Mouse (Mus musculus): ENCODE measurements around the gene Eef1akmt2.

The Eef1akmt2 gene

GRCm38 (mm10) chr7:132810368-132810767 is 42.1 kb downstream of the Eef1akmt2 start:
- peak; percentile 54 to 69 for DNase-seq

DNA sequence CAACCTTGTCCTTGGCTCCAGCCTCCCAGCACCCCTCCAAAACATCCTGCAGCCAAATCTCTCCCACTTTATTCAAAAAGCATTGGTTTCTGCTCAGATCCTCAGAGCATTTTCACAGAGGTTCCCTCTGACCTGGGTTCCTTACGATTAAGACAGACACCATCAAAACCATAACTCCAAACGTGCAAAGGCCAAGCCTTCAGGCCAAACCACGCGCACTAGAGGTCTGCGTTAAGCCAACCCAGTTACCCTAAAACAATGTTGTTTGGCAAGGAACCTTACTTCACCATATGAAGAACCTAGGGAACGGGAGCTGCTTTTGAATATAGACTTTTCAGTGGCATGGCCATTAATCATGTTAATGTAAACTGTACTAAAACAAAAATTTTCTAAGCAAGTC is 42.8 kb downstream of the Eef1akmt2 start:
- no peak for DNase-seq

DNA sequence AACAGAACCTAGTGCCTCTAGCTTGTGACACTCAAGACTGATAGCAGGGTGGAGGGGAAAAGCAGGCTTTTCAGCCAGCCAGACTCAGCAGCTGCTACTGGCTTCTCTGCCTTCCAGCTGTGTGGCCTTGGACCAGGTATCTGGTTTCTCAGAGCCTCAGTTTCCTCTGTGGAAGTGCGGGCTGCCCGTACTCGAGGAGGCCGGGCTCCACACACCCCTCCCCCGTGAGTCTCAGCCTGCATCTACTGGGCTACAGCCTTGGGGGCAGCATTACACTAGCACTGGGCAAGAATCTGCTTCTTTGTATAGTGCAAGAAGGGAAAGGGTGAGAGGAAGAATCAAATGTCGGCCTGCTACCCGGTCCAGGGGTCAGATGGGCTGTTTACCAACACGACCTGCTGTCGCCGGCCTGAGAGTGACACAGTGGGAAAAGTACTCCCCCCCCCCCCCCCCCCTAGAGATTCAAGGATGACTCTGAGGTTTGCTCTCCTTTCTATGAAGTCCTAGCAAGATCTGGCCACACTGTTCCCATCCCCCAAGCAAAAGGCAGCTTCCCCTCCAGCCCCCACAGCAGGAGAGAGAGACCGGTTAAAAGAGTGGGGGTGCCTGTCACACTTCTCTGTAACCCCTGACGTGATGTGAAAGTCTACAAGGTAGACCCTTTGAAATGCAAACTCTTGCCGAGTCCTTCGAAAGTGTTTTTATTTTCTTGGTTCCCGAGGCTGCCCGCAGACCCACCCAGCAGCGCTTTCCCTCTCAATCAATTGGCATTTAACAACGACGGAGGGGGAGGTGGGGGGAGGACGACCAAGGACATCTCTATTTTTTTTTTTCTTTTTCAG is 43.4 kb downstream of the Eef1akmt2 start:
- peak in 1 of 2 experiments; percentile 62 for DNase-seq

DNA sequence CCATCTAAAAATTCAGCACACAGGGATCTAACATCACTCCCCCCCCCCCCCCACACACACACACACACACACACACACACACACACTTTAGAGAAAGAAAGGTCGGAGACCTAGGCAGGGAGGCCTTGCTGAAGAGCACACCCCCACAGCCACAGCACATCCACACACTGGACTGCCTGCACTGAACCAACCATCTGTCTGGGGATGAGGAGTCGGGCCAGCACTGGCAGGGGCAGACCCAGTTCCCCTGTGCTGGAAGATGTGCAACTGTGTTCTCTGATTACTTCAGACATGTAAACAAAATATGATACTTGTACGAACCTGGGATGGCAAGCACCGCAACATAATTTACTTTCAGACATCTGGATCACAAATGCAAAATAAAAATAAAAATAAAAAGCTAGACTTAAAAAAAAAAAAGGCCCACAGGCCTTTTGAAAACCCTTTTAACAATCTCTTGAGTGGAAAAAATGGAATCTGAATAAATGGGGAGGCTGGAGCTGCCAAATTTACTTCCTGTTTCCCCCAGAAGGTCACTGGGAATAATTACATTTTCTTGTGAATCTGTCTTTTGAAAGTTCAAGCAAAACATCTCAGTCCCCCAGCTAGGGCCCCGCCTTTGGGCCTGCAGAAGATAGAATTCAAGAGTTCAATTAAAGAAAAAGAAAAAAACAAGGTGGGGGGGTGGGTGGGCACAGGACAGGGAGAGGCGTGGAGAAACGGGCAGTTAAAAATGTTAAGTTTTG is 44.2 kb downstream of the Eef1akmt2 start:
- DNase-seq, result no peak

- DNase-seq, result peak in 1 of 2 experiments; percentile 59
Observed at GRCm38 (mm10) chr7:132806926-132807857, 45.3 kb downstream of the Eef1akmt2 start.

DNA sequence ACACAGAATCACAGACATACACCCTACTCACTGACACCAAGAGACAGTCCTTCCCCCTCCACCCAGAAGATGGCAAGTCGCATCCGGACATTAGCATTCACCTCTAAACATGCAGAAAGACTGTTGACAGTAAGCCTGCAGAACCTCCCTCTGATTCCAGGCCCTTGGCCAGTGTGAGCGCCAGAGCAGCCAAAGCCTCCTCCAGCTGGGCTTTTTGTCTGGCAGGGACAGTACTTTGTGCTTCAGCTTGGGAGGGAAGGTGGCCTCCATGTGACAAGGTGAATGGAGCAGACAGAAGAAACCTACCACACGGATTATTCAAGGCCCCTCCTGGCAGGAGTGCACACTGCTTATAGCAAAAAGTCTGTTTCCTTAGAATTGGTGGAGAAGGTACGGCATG is 46.2 kb downstream of the Eef1akmt2 start:
- DNase-seq, result no peak

DNA sequence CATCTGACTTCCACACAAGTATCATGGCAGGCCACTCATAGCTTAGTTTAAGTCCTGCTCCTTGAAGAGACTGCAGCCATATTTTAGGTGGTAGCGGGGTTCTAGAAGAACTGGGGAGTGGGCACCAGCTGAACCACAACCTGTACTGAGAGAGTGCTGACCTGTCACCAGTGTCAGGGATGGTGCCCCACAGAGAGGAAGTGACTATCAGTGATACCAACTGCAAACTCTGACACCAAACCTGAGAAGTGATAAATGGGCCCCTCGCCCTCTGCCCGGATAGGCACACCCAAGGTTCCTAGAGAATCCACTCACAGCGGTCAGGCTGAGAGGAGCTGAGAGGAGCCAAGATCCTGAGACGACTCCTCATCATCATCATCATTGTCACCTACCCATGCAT is 47.5 kb downstream of the Eef1akmt2 start:
- no peak for DNase-seq

- DNase-seq, result no peak
Observed at GRCm38 (mm10) chr7:132804461-132804860, 48.0 kb downstream of the Eef1akmt2 start.

GRCm38 (mm10) chr7:132803962-132804361 is 48.5 kb downstream of the Eef1akmt2 start:
- DNase-seq, result peak in 1 of 2 experiments; percentile 57

DNA sequence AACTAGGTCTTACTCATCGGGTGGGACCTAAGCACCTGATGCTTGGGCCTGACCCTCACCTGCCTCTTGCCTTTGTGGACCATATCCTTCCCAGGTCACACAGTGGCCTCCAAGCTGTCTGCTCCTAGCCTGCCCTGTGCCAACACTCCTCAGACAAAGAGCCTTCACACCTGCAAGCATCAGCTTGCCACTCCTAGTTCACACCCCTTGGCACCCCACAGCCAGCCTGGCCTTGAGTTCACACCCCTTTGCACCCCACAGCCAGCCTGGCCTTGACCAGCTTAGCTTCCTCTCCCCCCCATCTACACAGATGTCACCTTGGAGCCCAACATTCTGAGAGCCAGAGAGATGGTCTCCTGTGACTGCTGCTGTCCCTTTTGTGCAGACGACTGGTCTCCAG is 49.1 kb downstream of the Eef1akmt2 start:
- no peak for DNase-seq

DNA sequence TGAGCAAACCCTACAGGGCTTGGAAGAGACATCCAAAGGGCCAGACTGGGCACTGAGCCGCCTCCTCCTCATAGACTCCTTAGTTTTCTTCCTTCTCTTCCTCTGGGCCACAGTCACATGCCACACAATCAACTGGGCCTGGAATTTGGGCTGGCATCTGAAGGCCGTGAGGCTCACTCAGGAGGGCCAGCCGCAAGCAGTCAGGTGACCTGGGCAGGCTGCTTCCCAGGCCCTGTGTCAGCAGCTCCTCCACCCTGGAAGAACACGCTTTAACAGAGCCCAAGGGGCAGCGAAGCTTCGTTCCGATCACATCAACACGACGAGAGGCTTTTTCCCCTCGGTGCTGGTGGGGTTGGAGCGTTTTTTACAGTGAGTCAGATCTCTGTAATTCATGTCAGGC is 49.8 kb downstream of the Eef1akmt2 start:
- no peak for DNase-seq

DNA sequence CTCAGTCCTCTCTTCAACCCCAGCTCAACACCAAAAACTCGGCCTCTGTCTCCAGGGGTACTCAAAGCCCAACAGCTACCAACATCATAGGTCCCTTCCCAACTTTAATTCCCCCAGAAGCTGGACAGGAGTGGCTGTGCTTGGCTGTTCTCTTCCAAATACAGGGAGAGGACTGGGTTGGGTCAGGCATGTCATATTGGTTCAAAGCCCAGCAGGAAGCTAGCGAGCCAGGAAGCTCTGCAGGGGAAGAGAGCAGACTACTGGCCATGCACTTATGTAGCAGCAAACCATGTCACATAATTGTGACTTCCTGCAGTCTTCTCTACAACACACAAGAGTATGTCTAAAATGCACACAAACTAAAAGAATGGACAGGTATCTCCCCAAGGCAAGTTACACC is 50.4 kb downstream of the Eef1akmt2 start:
- no peak for DNase-seq

DNA sequence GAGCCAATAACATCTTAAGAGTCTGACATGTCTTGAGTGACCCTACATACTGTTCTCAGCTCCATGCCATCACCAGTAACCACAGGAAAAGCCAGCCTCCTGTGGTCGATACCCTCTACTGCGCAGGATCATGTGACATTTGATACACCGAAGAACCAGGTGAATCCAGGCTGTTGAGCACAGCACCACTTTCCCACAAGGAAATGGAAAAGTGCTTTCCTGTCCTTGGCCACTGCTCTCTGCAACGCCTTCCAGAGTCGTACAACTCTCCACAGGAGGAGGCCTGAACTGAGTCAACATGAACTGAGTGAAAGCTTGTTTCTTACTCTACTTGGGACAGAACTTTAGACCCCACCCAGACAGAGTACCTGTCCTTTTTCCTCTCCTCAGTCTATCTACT is 51.0 kb downstream of the Eef1akmt2 start:
- DNase-seq, result no peak

GRCm38 (mm10) chr7:132800868-132801267 is 51.6 kb downstream of the Eef1akmt2 start:
- DNase-seq, result peak in 1 of 2 experiments; percentile 54

DNA sequence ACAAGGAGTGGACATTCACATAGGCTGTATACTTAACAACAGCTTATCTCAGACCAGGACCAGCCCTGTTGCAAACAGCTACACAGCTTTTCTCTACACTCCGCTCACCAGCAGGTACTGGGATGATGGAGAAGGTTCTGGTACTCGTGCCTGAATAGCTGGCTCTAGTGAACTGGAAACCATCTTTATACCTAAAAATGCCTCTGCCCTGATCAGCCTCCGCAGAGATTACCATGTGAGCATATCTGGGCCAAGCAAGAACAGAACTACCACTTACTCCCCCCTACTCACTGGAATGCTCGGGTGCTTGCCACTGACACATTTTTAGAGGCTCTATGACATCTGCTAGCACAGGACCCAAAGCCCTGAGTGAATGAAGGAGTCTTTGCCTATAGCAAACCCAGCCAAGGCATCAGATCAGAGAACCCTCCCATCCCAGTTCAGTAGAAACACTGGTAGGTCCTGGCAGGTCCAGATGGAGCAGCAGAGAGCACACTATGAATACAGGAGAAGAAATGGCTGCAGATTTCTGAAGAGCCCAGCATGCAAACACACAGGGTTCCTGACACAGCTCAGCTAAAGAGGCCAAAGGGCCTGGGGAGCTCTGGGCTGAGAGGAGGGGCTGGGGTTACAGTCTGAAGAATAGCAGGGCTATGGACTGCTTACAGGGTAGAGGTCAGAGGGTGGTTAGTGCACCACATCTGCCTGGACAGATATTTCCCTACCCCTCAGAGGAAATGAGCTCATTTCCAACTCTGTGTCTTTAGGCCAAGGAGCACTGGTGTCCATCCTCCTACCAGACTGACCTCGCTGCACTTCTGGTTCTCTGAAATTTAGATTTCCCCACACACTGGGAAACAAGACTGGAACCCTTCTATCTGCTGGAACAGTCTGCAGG is 53.1 kb downstream of the Eef1akmt2 start:
- no peak for DNase-seq

GRCm38 (mm10) chr7:132795141-132795540 is 57.3 kb downstream of the Eef1akmt2 start:
- DNase-seq, result no peak

- DNase-seq, result peak in 1 of 2 experiments; percentile 66
Observed at GRCm38 (mm10) chr7:132793467-132793866, 59.0 kb downstream of the Eef1akmt2 start.

DNA sequence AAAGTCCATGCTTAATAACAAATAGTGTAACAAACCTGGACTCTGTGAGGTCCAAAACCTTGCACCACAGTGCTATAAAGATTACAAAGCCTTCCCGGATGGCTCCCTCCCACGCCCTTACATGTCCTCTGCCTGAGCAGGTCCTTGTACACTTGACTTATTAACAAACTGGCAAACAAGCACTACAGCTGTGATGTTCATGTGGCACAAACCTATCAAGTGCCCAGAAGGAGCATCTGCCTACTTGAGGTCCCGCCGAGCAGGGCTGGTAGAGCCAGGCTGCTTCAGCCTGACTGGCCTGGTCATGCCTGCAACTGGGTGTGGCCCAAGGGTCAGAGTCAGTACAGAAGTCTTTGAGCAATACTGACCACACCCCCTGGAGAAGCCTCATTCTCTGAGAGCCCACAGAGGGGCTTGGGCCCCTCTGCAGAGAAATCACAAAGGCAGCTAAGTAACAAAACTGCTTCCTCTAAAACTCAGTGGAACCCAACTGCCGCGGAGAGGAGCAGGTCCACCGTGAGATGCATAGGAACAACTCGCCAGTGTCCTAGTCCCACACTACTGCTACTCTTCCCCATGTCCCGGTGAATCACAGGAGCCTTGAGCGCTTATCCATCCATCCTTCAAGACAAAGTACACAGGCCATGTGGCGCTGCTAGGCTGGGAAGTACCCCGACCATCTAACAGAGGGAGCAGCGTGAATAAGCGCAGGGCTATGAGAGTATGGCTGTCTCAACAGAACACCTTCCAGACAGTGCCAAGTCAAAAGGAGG is 61.8 kb downstream of the Eef1akmt2 start:
- DNase-seq, result no peak

DNA sequence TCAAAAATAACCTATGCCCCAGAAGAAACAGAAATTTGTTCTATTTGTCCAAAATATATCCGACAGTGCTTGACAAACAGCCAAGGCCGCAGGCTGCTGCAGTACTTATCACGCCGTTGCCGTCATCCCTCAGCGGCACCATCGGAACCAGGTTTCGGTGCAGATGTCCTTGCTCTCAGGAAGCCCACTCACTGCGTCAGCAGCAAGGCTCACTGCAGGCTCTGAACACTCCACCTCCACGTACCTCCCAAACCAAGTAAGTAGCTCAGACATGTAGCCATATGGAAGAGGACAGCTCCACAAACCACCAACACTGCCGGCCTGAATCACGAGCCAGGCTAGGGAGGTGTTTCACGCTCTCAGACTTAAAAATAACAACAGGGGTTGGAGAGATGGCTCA is 63.6 kb downstream of the Eef1akmt2 start:
- DNase-seq, result no peak

- DNase-seq, result no peak
Observed at GRCm38 (mm10) chr7:132787496-132788190, 64.8 kb downstream of the Eef1akmt2 start.
